Mouse (Mus musculus): ENCODE measurements around the gene Fhit.

Gene Fhit

GRCm38 (mm10) chr14:9751341-9751740 lies 1410.5 kb downstream of the Fhit start:
- Histone ChIP-seq H3K36me3 (ENCODE audit: control insufficient read depth, insufficient read depth, low read length, poor library complexity, severe bottlenecking) (no peaks in the 10 kb centered on the region), H3K27me3 (ENCODE audit: control insufficient read depth, insufficient read depth, low read length, poor library complexity, severe bottlenecking) (no peaks in the 10 kb centered on the region)
- no peak for DNase-seq (ENCODE audit: low read depth, low spot score)

DNA sequence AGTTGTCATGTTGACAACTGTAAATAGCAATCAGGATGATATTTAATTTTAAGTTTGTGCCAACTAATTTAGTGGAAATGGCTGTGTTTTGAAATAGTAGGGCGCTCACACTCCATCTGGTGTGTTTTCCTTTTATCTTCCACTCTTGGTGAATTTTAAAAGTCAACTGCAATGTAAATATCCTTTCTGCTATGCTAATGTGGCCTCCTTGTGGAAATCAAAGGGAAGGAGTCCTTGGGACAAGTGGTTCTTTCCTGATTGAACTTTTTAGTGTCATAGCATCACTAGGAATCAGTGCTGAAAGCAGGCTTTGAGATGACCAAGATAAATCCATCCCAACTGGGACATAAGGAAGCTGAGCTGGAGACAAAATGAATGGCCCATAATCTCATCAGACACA lies 1413.1 kb downstream of the Fhit start:
- H3K36me3 ChIP-seq (ENCODE audit: control insufficient read depth, insufficient read depth, low read length, poor library complexity, severe bottlenecking), result no peaks in the 10 kb centered on the region
- H3K27me3 ChIP-seq (ENCODE audit: control insufficient read depth, insufficient read depth, low read length, poor library complexity, severe bottlenecking), result no peaks in the 10 kb centered on the region
- no peak for DNase-seq (ENCODE audit: low read depth, low spot score)

GRCm38 (mm10) chr14:9721917-9722472 lies 1439.8 kb downstream of the Fhit start:
- H3K27me3 ChIP-seq (ENCODE audit: control insufficient read depth, insufficient read depth, low read length, poor library complexity, severe bottlenecking), result no peaks in the 10 kb centered on the region
- no peaks in the 10 kb centered on the region for H3K36me3 ChIP-seq (ENCODE audit: control insufficient read depth, insufficient read depth, low read length, poor library complexity, severe bottlenecking)
- no peak for DNase-seq (ENCODE audit: low read depth, low spot score)

- no peaks in the 10 kb centered on the region for H3K27me3 ChIP-seq (ENCODE audit: control insufficient read depth, insufficient read depth, low read length, poor library complexity, severe bottlenecking)
- H3K36me3 ChIP-seq (ENCODE audit: control insufficient read depth, insufficient read depth, low read length, poor library complexity, severe bottlenecking), result no peaks in the 10 kb centered on the region
- no peak for DNase-seq (ENCODE audit: low read depth, low spot score)
These were observed 1463.2 kb downstream of the Fhit start for GRCm38 (mm10) chr14:9698621-9699020.

- Histone ChIP-seq H3K36me3 (ENCODE audit: control insufficient read depth, insufficient read depth, low read length, poor library complexity, severe bottlenecking) (no peaks in the 10 kb centered on the region), H3K27me3 (ENCODE audit: control insufficient read depth, insufficient read depth, low read length, poor library complexity, severe bottlenecking) (no peaks in the 10 kb centered on the region)
- no peak for DNase-seq (ENCODE audit: low read depth, low spot score)
These were observed 1464.7 kb downstream of the Fhit start for GRCm38 (mm10) chr14:9697101-9697500.

DNA sequence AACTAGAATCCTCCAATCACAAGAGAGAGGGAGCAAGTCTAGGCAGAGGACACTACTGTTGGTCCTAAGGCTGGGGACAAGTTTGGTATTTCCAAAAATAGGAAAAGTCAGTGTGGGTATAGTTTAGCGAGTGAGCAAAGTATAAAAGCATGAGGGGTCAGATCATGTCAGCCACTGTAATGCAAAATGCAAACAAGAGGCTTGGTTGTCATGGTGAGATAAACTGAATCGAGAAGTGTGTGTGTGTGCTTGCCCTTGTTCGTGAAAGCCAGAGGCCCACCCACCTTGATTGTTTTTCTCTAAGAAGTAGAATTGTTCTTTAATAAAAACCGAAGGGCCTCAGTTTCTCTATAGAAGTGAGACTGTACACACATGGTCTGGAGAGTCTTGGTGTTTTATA lies 1465.8 kb downstream of the Fhit start:
- Histone ChIP-seq H3K36me3 (ENCODE audit: control insufficient read depth, insufficient read depth, low read length, poor library complexity, severe bottlenecking) (no peaks in the 10 kb centered on the region), H3K27me3 (ENCODE audit: control insufficient read depth, insufficient read depth, low read length, poor library complexity, severe bottlenecking) (no peaks in the 10 kb centered on the region)
- no peak for DNase-seq (ENCODE audit: low read depth, low spot score)

DNA sequence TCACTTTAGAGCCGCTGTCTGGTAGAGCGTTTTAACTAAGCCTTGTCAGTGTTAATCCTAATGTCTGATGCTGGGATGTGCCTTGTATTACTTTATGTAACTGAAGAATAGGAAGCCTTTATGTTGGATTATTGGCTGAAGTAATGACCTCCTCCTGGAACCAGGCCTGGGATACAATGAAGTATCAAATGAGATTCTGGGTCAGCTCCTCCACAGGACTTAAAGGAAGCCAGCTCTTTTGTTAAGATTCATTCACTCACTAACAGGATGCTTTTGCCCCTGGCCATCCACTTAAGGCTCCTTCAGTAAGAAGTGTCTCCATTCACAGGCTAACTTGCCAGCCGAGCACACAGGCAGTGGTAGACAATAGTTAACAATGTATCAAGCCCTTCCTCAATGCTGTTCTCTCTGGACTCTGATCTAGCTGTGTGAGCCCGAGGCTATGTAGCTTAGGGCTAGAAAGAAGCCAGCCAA lies 1466.6 kb downstream of the Fhit start:
- Histone ChIP-seq H3K27me3 (ENCODE audit: control insufficient read depth, insufficient read depth, low read length, poor library complexity, severe bottlenecking) (no peaks in the 10 kb centered on the region), H3K36me3 (ENCODE audit: control insufficient read depth, insufficient read depth, low read length, poor library complexity, severe bottlenecking) (no peaks in the 10 kb centered on the region)
- no peak for DNase-seq (ENCODE audit: low read depth, low spot score)

DNA sequence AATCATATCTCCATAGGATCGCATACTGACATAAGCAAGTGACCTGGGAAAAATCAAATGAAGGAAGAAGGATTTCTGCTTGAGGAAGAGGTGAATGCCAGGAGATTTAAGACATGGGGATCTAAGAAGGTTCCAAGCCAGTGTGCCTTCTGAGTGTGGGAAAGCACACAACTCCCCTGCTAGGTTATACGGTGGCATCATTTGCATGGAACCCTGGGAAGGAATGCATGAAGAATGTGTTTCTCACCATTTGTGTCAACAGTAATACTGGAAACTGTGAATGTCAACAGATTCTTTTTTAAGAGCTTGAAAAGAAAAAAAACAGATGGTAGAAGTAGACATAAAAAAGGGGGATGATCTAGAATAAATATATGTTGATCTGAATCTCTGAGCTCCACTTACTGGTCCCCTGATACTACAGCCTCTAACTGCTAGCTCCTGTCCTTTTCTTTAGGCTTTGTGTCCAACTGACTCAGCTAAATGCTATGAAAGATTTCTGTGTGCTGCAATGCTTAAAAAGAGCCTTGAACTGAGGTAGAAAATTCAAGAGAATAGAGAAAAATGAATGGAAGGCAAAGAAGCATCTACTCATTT lies 1473.1 kb downstream of the Fhit start:
- DNase-seq (ENCODE audit: low read depth, low spot score), result no peak
- Histone ChIP-seq H3K36me3 (ENCODE audit: control insufficient read depth, insufficient read depth, low read length, poor library complexity, severe bottlenecking) (no peaks in the 10 kb centered on the region), H3K27me3 (ENCODE audit: control insufficient read depth, insufficient read depth, low read length, poor library complexity, severe bottlenecking) (no peaks in the 10 kb centered on the region)

GRCm38 (mm10) chr14:9684362-9684761 lies 1477.5 kb downstream of the Fhit start:
- H3K36me3 ChIP-seq (ENCODE audit: control insufficient read depth, insufficient read depth, low read length, poor library complexity, severe bottlenecking), result no peaks in the 10 kb centered on the region
- no peaks in the 10 kb centered on the region for H3K27me3 ChIP-seq (ENCODE audit: control insufficient read depth, insufficient read depth, low read length, poor library complexity, severe bottlenecking)
- no peak for DNase-seq (ENCODE audit: low read depth, low spot score)

- no peaks in the 10 kb centered on the region for H3K27me3 ChIP-seq (ENCODE audit: control insufficient read depth, insufficient read depth, low read length, poor library complexity, severe bottlenecking)
- DNase-seq (ENCODE audit: low read depth, low spot score), result no peak
- H3K36me3 ChIP-seq (ENCODE audit: control insufficient read depth, insufficient read depth, low read length, poor library complexity, severe bottlenecking), result no peaks in the 10 kb centered on the region
These were observed 1489.1 kb downstream of the Fhit start for GRCm38 (mm10) chr14:9672728-9673127.

DNA sequence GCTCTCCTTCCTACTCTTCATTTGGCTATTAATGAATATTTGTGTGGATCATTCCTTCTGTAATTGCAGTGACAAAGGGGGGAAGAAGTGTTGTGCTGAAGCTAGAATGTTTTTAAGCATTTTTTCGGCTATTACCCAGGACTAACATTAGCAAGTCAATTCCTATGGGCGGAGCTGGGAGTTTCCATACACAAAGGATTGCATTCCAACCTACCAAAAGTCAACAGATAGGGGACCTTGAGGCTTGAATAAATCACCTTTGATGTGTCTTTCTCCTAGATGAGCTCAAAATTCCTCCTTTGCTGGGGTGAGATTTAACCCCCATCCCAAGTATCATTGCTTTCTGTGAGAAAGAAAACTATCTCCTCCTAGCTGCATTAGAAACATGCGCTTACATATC lies 1490.1 kb downstream of the Fhit start:
- Histone ChIP-seq H3K36me3 (ENCODE audit: control insufficient read depth, insufficient read depth, low read length, poor library complexity, severe bottlenecking) (no peaks in the 10 kb centered on the region), H3K27me3 (ENCODE audit: control insufficient read depth, insufficient read depth, low read length, poor library complexity, severe bottlenecking) (no peaks in the 10 kb centered on the region)
- no peak for DNase-seq (ENCODE audit: low read depth, low spot score)

DNA sequence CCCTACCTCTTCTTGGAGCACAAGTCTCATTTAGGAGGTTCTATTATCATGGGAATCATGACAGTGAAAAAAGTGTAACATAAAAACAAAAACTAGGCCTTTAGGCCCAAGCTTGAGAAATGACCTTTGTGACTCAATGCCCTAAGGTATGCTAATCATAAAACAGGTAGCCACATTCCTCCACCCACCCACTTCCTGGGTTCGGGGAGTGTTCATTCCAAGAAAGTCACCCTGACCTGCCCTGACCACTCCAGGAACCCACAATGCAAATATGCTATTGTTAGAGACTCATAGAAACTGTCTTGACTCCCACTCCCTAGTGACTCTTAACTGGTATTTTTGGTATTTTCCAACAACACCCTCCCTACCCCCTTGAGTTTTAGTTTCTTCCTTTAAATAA lies 1492.1 kb downstream of the Fhit start:
- DNase-seq (ENCODE audit: low read depth, low spot score), result no peak
- Histone ChIP-seq H3K36me3 (ENCODE audit: control insufficient read depth, insufficient read depth, low read length, poor library complexity, severe bottlenecking) (no peaks in the 10 kb centered on the region), H3K27me3 (ENCODE audit: control insufficient read depth, insufficient read depth, low read length, poor library complexity, severe bottlenecking) (no peaks in the 10 kb centered on the region)

GRCm38 (mm10) chr14:9658445-9658844 lies 1503.4 kb downstream of the Fhit start:
- Histone ChIP-seq H3K27me3 (ENCODE audit: control insufficient read depth, insufficient read depth, low read length, poor library complexity, severe bottlenecking) (no peaks in the 10 kb centered on the region), H3K36me3 (ENCODE audit: control insufficient read depth, insufficient read depth, low read length, poor library complexity, severe bottlenecking) (no peaks in the 10 kb centered on the region)
- DNase-seq (ENCODE audit: low read depth, low spot score), result no peak

DNA sequence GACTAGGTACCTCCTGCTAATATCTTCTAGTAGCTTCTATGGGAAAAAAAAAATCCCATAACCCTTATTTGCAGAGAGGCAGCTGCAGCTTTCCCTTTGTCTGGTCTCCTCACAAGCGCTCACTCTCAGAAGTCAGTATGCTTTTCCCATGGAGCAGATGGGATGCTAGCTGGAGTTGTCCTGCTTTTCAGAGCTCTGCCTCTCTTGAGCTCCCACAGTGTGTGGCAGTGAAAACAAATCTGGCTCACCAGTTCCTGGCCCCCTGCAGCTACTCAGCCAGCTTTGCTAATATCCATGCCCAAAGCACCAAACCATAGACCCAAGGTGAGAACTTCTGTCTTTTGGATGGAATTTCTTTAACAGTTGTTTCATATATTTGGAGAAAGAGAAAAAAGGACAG lies 1510.4 kb downstream of the Fhit start:
- no peaks in the 10 kb centered on the region; the same call in 1 of the 2 replicates for H3K27me3 ChIP-seq (ENCODE audit: control insufficient read depth, insufficient read depth, low read length, poor library complexity, severe bottlenecking)
- no peak for DNase-seq (ENCODE audit: low read depth, low spot score)

GRCm38 (mm10) chr14:9648416-9648815 lies 1513.4 kb downstream of the Fhit start:
- Histone ChIP-seq H3K36me3 (ENCODE audit: control insufficient read depth, insufficient read depth, low read length, poor library complexity, severe bottlenecking) (no peaks in the 10 kb centered on the region), H3K27me3 (ENCODE audit: control insufficient read depth, insufficient read depth, low read length, poor library complexity, severe bottlenecking) (no peaks in the 10 kb centered on the region; the same call in 1 of the 2 replicates)
- DNase-seq (ENCODE audit: low read depth, low spot score), result no peak

More for the DNA sequence above, 1510.4 kb downstream of the Fhit start:
- no peaks in the 10 kb centered on the region for H3K36me3 ChIP-seq (ENCODE audit: control insufficient read depth, insufficient read depth, low read length, poor library complexity, severe bottlenecking)

GRCm38 (mm10) chr14:9646233-9646632 lies 1515.6 kb downstream of the Fhit start:
- H3K36me3 ChIP-seq (ENCODE audit: control insufficient read depth, insufficient read depth, low read length, poor library complexity, severe bottlenecking), result no peaks in the 10 kb centered on the region
- DNase-seq (ENCODE audit: low read depth, low spot score), result no peak
- no peaks in the 10 kb centered on the region for H3K27me3 ChIP-seq (ENCODE audit: control insufficient read depth, insufficient read depth, low read length, poor library complexity, severe bottlenecking)

All from splenic B cell, adult 2 months (primary cell).